Mouse (Mus musculus) liver, postnatal 0 days (tissue): Measurements from ENCODE around the gene Gabpb2.

Source experiments
- CTCF ChIP-seq: sonication (generic); IDR thresholded peaks from 2 replicates; pipeline ENCODE4 v1.5.1; 2016; ENCODE audit warnings: antibody characterized with exemption, low read depth
- EP300 ChIP-seq: IDR thresholded peaks from 2 replicates; pipeline ENCODE4 v1.6.1; 2016; ENCODE audit warnings: antibody characterized with exemption, low read depth, mild to moderate bottlenecking

DNA sequence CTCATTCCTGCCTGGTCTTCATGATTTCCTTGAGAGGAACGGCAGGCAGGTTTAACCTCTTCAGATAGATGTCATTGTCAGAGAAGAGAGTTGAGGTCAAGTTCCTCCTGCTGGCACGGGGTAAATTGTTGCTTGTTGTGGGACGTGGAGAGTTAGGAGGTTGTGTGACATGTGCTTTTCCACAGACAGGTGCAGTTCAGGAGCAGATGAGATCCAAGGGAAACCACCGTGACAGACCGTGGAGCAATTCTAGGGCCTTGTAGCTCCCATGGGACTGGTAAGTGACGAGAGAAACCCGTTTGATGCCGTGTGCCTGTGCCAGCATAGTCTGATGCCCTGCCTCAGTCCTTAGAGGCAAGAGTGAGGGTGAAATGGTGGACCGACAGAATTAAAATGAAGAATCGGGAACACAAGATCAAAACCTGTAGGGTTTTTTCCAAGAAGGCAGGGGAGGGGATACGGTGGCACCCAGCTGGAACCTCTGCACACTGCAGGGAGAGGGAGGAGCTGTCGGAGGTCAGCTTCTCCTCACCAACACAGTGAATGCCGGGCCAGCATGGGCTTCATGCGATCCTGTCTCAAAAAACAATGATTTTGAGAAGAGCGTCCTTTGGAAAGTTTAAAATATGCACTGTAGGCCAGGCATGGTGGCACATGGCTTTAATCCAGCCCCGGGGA is 15.7 kb upstream of the Gabpb2 start:
- TF ChIP-seq CTCF (no peak), EP300 (no peak)
